Mouse (Mus musculus): ENCODE results near the gene Srsf10. TPM values are rescaled to one million over a fixed set of nuclear protein-coding genes. Genes with fewer than 3 reads are reported as not detected.

Gene Srsf10
- total RNA-seq, 2 experiments from 2014 or later, result 272 to 322 TPM

DNA sequence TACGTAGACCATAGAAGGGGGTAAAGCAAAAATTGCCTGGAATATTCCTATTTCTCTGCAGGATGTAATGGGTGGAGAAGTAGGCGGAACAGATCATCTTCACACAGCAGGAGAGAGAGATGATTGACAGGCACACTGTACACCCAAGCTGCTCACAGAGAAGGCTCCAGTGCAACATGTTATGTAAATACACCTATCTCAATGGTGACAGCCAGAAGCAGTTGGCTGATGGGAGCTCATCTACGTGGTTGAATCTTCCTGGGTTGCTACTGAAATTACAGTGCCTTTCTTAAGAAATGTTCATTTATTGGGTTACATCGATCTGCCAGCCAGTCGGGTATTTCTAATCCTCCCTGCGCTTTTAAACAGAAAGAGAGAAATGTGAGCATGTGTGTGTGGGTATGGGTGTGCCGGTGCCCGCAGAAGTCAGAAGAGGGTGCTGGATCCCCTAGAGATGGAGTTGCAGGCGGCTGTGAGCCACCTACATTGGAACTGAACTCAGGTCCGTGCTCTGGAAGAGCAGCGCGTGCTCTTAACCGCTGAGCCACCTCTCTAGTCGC lies 1.5 kb upstream of the Srsf10 start:
- no peak for ATAC-seq (replicated peaks; ENCODE audit: low FRiP score, low TSS enrichment, poor library complexity, severe bottlenecking)

DNA sequence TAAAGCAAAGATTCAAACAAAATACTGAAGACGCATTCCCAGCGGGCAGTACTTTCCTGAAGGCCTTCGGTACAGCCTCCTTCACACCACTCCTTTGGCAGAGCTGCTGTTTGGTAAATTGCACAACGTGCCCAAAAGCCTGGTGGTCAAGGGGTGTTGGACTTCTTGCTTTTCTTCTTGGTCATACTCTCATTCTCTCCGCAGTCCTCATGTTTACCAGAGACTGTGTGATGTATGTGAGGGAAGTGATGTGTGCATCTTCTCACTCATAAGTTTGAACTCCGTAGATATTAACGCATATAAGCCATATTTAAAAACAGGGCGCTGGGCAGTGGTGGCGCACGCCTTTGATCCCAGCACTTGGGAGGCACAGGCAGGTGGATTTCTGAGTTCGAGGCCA lies 917 bp upstream of the Srsf10 start:
- ATAC-seq (replicated peaks; ENCODE audit: low FRiP score, low TSS enrichment, poor library complexity, severe bottlenecking), result no peak

DNA sequence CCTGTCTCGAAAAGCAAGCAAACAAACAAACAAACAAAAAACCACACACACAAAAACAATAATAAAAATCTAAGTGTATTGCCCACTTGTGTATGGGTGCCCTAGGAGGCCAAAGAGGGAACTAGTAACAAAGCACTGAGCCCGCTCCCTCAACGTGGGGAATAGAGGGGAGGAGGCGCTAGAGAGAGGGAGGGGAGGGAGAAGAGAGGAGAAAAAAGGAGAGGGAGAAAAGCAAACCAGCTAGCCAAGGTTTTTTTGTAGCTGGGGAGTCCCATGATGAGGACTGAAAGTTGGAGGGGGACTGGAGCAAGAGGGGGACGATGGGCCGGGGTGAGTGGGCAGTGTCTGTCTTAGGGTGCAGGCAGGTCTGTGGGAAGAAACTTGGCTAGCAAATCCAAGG lies 467 bp upstream of the Srsf10 start:
- ATAC-seq (replicated peaks; ENCODE audit: low FRiP score, low TSS enrichment, poor library complexity, severe bottlenecking), result no peak

DNA sequence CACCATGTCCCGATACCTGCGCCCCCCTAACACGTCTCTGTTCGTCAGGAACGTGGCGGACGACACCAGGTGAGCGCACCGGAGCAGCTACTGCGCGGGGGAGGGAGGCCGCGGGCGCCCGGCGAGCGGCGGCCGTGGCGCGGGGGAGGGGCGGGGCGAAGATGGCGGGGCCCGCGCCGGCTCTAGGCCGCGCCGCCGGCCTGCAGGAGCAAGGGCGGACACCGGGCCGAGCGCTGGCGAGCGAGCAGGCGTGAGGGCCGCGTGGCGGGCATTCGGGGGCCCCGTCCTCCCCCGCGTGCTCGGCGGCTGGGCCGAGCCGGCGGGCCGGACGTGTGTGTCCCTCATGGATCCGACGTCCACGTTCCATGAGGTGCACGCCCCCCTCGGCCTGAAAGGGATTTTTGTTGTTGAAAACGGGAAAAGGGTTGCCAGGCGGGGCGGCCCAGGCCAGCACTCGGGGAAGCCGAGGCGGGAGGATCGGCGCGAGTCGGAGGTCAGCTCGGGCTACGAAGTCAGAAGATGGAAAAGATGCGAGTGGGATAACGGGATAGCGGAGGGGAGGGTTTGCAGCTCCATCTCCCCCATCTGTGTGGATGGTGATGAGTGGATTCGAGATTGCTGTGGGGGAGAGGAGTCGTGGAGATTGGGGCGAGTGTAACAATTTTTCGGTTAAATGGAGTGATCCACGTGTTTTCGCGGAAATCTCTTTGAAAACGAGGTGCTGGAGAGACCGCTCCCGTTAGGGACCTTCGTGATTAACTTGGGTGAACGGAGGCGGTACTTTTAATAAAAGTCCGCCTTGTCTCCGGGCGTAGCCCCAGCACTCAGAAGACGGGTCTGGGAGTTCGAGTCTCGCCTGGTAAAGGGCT lies 910 bp downstream of the Srsf10 start:
- ATAC-seq (replicated peaks; ENCODE audit: low FRiP score, low TSS enrichment, poor library complexity, severe bottlenecking), result no peak

DNA sequence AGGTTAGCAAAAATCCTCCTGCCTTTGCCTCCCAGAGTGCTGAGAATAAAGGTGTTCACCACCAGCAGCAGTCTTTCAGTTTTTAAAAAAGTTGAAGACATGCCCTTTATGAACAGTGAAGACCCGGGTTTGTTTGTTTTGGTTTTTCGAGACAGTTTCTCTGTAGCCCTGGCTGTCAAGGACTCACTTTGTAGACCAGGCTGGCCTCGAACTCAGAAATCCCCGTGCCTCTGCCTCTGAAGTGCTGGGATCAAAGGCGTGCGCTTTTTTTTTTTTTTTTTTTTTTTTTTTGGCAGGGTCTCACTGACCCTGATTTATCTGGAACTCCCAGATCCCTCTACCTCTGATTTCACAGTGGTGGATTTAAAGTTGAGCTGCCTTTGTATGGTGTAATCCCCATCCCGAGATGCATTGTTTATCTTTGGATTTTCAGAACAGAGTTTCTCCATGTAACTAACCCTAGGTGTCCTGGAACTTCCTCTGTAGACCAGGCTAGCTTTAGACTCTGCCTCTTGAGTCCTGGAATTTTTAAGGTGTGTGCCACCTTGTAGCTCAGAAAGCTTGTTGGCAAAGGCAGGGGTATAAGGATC lies 2.1 kb downstream of the Srsf10 start:
- no peak for ATAC-seq (replicated peaks; ENCODE audit: low FRiP score, low TSS enrichment, poor library complexity, severe bottlenecking)

DNA sequence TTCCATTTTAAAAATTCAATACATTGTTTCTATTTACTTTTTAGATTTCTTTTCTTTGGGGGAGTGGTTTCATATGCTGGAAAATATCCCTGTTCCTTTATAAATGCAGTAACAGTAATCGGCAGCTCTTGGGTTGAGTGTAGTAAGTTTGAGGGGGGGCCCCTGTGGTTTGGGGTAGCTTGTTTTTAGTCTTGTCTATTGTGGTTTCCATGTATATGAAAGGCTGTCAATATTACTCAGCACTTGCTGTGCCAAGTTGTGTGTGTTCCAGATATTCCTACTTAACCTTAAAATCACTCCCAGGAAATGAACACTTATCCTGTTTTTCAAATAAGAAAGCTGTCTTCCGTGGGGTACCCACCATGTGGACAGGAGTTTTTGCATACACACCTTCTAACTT lies 13.4 kb downstream of the Srsf10 start:
- ATAC-seq (replicated peaks; ENCODE audit: low FRiP score, low TSS enrichment, poor library complexity, severe bottlenecking), result no peak

DNA sequence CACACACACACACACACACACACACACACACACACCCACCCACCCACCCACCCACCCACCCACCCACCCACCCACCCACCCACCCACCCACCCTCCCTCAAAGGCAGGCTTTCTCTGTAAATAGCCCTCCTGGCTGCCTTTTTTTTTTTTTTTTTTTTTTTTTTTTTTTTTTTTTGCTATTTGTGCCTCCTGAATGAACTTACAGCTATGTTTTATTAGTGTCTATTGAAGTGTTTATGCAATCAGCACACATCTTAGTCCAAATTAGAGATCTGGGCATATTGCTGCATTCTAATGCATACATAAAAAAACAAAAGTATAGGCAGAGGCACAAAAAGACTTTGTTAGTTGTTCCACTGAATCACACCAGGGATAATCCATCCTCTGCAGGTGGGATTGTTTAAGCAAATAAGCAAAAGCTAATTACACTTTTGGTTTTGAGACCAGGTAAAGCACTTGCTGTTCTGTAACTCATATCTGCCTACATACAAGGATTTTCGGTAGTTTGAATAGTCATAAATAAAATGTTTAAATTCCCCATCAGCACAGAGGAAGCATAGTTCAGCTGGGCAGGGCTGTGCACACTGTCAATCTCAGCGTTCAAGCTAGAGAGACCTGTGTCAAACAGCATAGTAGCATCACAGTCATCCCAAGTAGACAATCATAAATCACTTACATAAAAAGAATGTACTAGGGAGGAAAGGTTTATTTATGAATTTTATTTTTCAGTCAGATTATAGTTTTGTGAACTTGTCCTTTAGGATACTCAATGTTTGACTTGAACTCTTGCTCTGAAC lies 14.9 kb downstream of the Srsf10 start:
- ATAC-seq (replicated peaks; ENCODE audit: low FRiP score, low TSS enrichment, poor library complexity, severe bottlenecking), result no peak

DNA sequence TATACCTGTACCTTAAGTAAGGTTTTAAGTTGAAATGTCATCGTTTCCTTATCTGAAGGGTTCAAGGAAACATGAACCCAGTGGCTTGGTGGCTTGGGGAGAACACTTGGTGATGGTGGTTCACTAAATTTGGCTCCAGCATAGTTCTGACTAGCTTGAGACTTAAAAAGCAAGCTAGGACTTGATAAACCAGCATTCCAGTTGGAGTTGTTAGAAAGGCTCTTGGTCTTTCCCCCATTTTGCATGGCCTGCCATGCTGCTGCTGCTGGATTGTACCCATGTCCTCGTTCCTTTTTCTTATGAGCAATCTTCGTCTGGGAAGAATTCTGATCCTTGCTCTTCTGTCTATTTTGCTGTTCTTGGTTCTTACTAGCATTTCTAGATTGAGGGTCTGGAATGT lies 16.5 kb downstream of the Srsf10 start:
- ATAC-seq (replicated peaks; ENCODE audit: low FRiP score, low TSS enrichment, poor library complexity, severe bottlenecking), result no peak

DNA sequence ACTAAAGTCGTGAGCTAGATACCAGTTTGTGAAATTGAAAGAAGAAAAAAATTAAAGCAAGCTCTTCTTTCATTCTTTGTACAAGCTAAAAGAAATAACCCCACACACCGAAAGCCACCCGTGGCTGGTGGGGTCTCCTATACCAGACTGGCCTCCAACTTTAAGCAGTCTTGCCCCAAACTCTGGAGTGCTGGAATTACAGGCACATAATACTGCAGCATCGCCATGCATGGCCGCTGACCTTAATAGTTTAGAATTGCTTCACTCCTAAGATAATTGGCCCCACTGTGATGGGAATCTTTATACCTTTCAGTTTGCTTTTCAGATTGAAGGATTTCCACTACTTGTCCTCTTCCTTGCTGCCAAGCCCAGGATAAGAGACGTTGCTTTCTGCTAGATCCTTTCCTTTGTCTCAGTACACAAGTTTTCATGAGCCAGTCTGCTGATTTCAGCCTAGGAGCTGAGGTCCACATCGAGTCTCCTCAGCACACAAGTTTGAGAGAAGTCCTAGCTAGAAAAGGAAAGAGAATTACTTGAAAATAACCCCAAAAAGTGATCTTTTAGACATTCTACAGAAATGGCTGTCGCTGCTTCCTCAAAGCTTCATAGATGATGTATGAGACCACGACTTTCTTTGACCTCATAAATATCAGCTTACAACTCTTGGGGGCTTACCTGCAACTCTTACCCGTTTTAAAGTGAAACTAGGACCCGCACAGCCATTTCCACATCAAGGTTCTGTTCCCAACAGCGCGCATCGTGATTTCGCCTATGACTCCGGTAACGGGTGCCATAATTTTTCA lies 17.2 kb downstream of the Srsf10 start:
- ATAC-seq (replicated peaks; ENCODE audit: low FRiP score, low TSS enrichment, poor library complexity, severe bottlenecking), result no peak

DNA sequence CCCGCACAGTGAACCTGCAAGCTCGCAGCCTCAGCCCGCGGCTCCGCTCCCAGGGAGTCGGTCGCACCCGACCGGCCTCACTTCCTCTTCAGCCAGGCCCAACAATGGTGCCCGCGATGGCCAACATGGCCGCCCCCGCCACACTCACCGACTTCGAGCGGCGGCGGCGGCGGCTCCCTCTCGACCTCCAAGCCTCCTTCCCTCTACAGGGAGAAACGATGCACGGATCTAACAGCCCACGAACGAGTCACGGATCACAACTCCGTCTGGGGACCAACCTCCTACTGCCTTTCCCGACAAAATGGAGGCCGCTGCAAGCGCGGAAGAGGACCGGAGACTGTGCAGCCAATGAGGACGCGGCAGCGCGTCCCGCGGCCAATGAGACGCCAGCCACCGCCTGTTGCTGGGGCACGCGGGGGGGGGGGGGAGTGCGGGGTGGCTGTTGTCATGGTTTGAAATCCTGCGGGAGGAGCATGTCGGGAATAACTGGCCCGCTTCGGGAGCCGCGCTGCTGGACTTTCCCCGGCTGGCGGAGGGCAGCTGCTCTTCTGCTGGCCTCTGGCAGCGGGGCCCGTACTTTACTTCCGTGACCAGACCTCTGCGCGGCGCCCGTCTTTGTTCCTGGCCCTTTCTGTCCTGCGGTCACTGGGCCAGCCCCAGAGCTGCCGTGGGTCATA lies 18.1 kb downstream of the Srsf10 start, which contains the start of gene Pnrc2:
Pnrc2 (minus strand) TSS at position 325 of the 677 bp plus-strand sequence.
- peak; percentile 68 for ATAC-seq (replicated peaks; ENCODE audit: low FRiP score, low TSS enrichment, poor library complexity, severe bottlenecking)

DNA sequence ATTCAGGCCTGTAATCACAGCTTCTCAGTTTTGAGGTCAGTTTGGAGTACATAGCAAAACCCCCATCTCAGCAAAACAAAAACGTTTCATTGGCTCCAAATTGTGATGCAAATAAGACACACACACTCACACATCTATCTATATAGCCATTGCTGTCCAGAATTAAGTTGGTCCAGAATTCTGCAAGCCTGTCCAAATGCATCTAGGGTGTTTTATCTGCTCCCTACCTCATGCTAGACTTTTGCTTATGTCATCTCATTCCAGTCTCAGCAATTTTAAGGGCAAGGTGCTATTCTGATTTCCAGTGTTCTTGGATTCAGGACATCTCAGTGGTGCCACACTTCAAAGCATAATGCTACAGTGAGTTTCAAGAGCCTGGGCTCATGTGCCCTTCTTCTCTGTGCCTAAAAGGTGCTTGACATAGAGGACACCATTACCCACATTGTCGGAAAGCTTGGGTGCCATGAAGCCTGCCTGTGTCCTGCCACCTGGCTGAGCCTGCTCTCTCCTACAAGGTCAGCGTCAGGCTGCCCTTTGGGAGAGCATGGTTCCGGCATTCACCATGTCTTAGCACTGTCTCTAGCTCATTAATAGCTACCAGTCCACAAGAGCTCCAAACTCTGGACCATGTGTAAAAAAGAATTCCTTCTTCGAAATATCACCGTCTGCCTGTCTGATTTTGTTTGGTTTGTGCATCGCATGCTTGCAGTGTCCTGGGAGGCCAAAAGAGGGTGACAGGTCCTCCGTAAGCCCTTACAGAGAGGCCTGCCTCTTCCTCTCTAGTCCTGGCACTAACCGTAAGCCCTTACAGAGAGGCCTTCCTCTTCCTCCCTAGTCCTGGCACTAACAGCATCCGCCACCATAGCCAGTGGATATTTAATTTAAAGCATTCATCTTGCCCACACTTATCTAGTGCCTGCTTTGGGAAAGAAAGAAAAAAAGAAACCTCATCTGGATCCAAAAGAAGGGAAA lies 19.3 kb downstream of the Srsf10 start:
- no peak for ATAC-seq (replicated peaks; ENCODE audit: low FRiP score, low TSS enrichment, poor library complexity, severe bottlenecking)

DNA sequence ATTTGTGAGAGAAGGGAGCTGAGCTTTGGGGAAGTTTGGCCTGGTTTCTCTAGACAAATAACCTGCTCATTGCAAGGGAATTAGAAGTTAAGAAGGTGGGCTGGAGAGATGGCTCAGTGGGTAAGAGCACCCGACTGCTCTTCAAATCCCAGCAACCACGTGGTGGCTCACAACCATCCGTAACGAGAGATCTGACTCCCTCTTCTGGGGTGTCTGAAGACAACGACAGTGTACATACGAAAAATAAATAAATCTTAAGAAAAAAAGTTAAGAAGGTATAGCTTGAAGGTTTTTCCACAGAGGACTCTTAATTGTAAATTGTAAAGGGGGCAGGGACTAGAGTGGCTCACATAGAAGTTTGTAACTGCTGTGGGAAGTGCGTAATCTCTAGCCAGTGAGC lies 20.0 kb downstream of the Srsf10 start:
- ATAC-seq (replicated peaks; ENCODE audit: low FRiP score, low TSS enrichment, poor library complexity, severe bottlenecking), result no peak

DNA sequence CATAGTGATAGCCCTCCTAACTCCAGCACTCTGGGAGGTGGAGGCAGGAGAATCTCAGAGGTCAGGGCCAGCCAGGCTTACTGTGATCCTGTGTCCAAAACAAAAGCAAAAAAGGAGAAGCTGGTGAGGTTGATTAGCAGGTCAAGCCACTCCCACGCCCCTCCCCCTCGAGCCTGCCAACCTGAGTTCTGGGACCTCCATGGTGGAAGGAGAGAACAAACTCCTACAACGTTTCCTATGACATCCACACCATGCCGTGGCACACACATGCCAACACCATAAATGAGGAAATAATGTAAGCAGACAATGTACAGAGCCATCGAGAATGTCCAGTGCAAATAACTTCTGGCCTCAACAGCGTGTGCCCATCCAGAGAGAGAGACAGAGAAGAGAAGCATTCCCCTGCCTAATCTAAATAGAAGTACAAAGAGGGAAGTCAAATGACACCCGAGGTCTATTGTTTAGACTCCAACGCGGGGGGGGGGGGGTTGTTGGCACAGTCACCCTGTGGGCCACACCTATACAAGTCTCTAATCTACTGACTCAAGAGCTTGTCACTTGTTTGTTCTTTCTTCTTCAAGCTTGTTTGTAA lies 20.5 kb downstream of the Srsf10 start:
- ATAC-seq (replicated peaks; ENCODE audit: low FRiP score, low TSS enrichment, poor library complexity, severe bottlenecking), result peak; percentile 57

DNA sequence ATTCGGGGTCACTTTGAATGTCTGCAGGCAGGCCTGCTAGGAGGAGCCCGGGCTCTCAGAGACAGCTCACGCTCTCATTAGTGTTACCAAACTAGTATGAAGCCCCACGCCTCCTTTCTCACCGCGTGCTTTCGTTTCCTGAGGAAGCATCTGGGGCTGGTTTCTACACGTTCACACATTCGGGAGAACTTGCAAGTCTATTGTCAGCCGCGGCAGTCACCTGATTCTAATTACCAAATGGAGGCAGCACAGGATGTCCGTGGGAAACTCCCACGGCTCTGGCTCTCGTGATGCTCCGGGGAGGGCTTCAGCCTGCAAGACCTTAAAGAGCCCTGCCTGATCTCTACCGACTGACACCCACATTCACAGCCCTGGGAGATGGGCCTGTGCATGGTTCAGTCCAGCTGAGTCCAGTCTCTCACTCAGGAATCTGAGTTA lies 21.1 kb downstream of the Srsf10 start:
- ATAC-seq (replicated peaks; ENCODE audit: low FRiP score, low TSS enrichment, poor library complexity, severe bottlenecking), result peak; percentile 20

DNA sequence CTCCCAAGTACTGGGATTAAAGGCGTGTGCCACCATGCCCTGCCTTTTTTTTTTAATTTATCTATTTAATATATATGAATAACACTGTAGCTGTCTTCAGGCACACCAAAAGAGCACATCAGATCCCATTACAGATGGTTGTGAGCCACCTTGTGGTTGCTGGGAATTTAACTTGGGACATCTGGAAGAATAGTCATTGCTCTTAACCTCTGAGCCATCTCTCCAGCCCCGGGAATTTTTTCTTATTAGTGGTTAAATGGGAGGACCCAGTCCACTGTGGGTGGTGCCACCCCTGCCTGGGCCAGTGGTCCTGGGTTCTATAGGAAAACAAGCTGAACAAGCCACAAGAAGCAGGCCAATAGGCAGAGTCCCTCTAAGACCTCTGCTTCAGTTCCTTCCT lies 22.2 kb downstream of the Srsf10 start:
- ATAC-seq (replicated peaks; ENCODE audit: low FRiP score, low TSS enrichment, poor library complexity, severe bottlenecking), result no peak

DNA sequence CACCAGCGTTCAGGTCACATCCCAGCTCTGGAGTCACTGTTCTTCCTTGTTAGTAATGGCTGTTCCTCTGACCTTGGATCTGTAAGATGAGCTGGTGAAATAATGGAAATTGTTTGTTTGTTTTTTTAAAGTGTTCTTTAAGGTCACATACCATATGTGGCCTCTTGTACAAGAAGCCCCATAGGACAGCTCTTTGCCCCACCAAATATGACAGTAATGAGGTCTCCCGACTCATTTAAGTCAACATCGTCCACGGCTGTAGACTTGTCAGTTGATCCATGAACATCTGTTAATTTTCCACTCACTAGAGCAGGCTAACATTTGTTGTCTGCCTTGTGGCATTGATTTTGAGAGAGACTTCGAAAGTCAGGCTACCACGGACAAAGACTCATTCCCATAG lies 23.5 kb downstream of the Srsf10 start:
- ATAC-seq (replicated peaks; ENCODE audit: low FRiP score, low TSS enrichment, poor library complexity, severe bottlenecking), result no peak

DNA sequence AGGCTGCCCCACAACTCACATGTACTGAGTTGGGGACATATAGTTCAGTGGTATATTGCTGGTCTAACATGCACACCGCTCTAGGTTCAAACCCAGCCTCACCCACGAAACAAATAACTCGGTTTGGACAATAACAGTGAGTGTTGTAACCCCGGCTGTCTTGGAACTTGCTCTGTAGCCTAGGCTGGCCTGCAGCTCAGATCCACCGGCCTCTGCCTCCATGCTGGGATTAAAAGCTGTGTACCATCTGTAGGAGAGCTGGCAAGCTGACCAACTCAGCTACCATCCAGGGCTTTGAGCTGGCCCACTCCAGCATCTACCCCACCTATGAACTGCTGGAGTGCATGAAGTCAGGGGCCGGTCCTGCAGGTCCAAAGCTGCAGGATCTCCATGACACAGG lies 24.5 kb downstream of the Srsf10 start:
- ATAC-seq (replicated peaks; ENCODE audit: low FRiP score, low TSS enrichment, poor library complexity, severe bottlenecking), result no peak

Data from megakaryocyte-erythroid progenitor cell, adult 5-6 weeks (primary cell).